Mouse (Mus musculus) skeletal muscle tissue, postnatal 0 days (tissue): ENCODE results near the gene Susd6. TPM values are rescaled to one million over a fixed set of nuclear protein-coding genes. Genes with fewer than 3 reads are reported as not detected.

Experiments
- polyA plus RNA-seq: library from polyadenylated mRNA; unstranded; fragments of >200 nt; fragmentation: Nextera tagmentation; extraction: Ambion mirVana; gene quantifications from 2 replicates; pipeline ENCODE4 v1.2.1, GENCODE M21; 2015

Susd6 gene
- 10.2 and 11.8 TPM in 2 replicates for polyA plus RNA-seq

GRCm38 (mm10) chr12:80789849-80790694 lies at the start of gene Susd6:
Gene Susd6 (plus strand): TSS chr12:80790510.

GRCm38 (mm10) chr12:80760396-80760801 lies 29.9 kb upstream of the Susd6 start, which contains the start of gene Ccdc177:
Gene Ccdc177 (minus strand): TSS chr12:80760687.

Other genes starting within 250 kb of the Susd6 start
- gene Slc39a9, start 146.6 kb upstream of the Susd6 start, polyA plus RNA-seq = 7.7 and 8.7 TPM in 2 replicates
- 74.0 and 80.7 TPM in 2 replicates for gene Erh, start 146.2 kb upstream of the Susd6 start, polyA plus RNA-seq
- 0.08 and 0.19 TPM in 2 replicates for gene Plekhd1, start 97.9 kb upstream of the Susd6 start, polyA plus RNA-seq
- gene Ccdc177, start 29.8 kb upstream of the Susd6 start, polyA plus RNA-seq = 0.04 TPM in 1 of 2 replicates, not detected in the other
- 260 and 297 TPM in 2 replicates for gene Srsf5, start 155.0 kb downstream of the Susd6 start, polyA plus RNA-seq
- 0.17 and 0.51 TPM in 2 replicates for gene Slc10a1, start 178.2 kb downstream of the Susd6 start, polyA plus RNA-seq
- 4.8 and 8.4 TPM in 2 replicates for gene Smoc1, start 236.3 kb downstream of the Susd6 start, polyA plus RNA-seq